Mouse (Mus musculus) myocyte (in vitro differentiated cells): Measurements from ENCODE around the gene Acox3.

Source experiments
- E2F4 ChIP-seq: IDR thresholded peaks from one replicate; pipeline ENCODE4 v1.6.1; 2011; ENCODE audit warnings: mild to moderate bottlenecking, control low read depth, moderate library complexity; ENCODE audit not compliant: insufficient read depth
- MAX ChIP-seq: IDR thresholded peaks from one replicate; pipeline ENCODE4 v1.6.1; 2011; ENCODE audit warnings: low read depth, mild to moderate bottlenecking, control low read depth
- POLR2A ChIP-seq: IDR thresholded peaks from one replicate; pipeline ENCODE4 v1.6.1; 2011; ENCODE audit warnings: low read depth, mild to moderate bottlenecking, control low read depth, moderate library complexity; ENCODE audit not compliant: insufficient read length
- POLR2AphosphoS2 ChIP-seq: IDR thresholded peaks from one replicate; pipeline ENCODE4 v1.6.1; 2011; ENCODE audit warnings: low read depth, control low read depth; ENCODE audit not compliant: insufficient read length

DNA sequence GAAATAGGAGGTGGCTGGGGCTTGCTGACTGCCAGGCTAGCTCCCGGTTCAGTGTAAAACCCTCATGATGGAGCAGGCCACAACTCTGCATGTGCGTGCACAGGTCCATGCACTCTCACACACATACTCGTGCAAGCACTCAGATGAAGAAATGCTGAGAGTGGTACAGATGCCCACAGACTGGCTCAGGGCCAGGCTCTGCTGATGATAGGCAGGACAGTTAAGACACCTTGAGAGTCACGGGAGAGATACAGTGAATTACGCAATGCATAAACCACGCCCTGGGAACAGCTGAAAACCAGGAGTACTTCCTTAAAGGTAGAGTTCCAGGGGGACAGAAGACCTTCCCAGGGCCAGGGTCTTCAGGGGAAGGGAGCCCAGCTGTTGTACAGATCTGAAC is 11.3 kb upstream of the Acox3 start:
- TF ChIP-seq POLR2A (no peak), POLR2AphosphoS2 (no peak), MAX (no peak), E2F4 (no peak)
